Mouse (Mus musculus) small intestine, adult 2 months (tissue): ENCODE data around the gene Brf1. TPM values are rescaled to one million over a fixed set of nuclear protein-coding genes. Genes with fewer than 3 reads are reported as not detected.

Experiments used
- H3K27ac ChIP-seq: fragments of 200-500 bp; 2 replicates; pipeline ENCODE4 v1.5.1; 2012; ENCODE audit warnings: low read depth, low read length, control low read depth, inconsistent platforms; ENCODE audit not compliant: insufficient read depth
- H3K27me3 ChIP-seq: fragments of 200-500 bp; 2 replicates; pipeline ENCODE4 v1.6.1; 2012; ENCODE audit warnings: mild to moderate bottlenecking, moderate library complexity, low read length, inconsistent platforms; ENCODE audit not compliant: control insufficient read depth, insufficient read depth
- H3K36me3 ChIP-seq: fragments of 200-500 bp; 2 replicates; pipeline ENCODE4 v1.6.1; 2012; ENCODE audit warnings: mild to moderate bottlenecking, low read length, control low read depth, inconsistent platforms; ENCODE audit not compliant: control insufficient read depth, insufficient read depth
- H3K4me1 ChIP-seq: fragments of 200-500 bp; 2 replicates; pipeline ENCODE4 v1.6.1; 2012; ENCODE audit warnings: low read length, inconsistent platforms, mixed read lengths; ENCODE audit not compliant: control insufficient read depth, insufficient read depth, insufficient read length
- H3K4me3 ChIP-seq: fragments of 200-500 bp; 2 replicates; pipeline ENCODE4 v1.5.1; 2012; ENCODE audit warnings: low read depth, mild to moderate bottlenecking, control low read depth, inconsistent platforms, low read length, moderate library complexity
- CTCF ChIP-seq: fragments of 200-500 bp; IDR thresholded peaks from 2 replicates; pipeline ENCODE4 v1.5.1; 2012; ENCODE audit warnings: low read depth, mild to moderate bottlenecking, control low read depth, inconsistent platforms, low read length, moderate library complexity, mixed read lengths; ENCODE audit not compliant: insufficient replicate concordance, insufficient read length; ENCODE audit errors: extremely low read depth
- POLR2A ChIP-seq: fragments of 200-500 bp; IDR thresholded peaks from 2 replicates; pipeline ENCODE4 v1.6.1; 2012; ENCODE audit warnings: low read depth, mild to moderate bottlenecking, control low read depth, inconsistent platforms, low read length, moderate library complexity
- WGBS: fragments of 180-500 bp; shearing (Covaris S2); methylation state at CpG from one replicate; pipeline ENCODE4 v1.1.7; 2018; 5-methylcytosine and 5-hydroxymethylcytosine counted together
- polyA plus RNA-seq: library from polyadenylated mRNA; depleted of rRNA; stranded (reverse); fragments of >200 nt; gene quantifications from 2 replicates; pipeline ENCODE4 v1.2.3, GENCODE M21; 2012

The Brf1 gene
- polyA plus RNA-seq, 1 experiment = 95.6 TPM

DNA sequence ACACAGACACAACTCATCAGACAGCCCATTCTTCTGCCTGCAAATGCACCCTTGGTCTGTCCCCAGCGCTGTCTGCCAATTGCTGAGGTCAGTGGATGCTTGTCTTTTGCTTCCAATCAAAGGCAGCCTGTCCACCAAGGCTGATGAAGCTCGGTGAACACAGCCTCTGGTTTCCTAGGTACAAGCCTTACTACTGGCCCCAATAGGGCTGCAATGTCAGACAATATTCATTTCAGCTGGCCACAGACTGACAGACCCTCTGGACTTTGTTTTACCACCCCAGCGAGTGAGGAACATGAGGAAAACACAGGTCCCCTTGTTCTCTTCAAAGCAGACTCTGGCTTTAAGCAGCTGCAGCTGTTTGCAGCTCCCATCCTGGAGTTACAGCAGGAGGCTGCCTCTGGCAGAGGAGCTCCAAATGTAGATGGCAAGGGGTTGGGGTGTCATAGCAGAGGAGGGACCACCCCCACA is 12.6 kb upstream of the Brf1 start:
- TF ChIP-seq POLR2A (no peak), CTCF (no peak)
- Histone ChIP-seq H3K27me3 (no peaks in the 10 kb centered on the region), H3K36me3 (no peaks in the 10 kb centered on the region), H3K4me3 (no peak overlapping the region), H3K27ac (peak overlapping the region; percentile 37), H3K4me1 (peaks cover 26% of the 10 kb centered on the region)
- WGBS = 51% methylated on average over 3 of the region's 3 CpGs

DNA sequence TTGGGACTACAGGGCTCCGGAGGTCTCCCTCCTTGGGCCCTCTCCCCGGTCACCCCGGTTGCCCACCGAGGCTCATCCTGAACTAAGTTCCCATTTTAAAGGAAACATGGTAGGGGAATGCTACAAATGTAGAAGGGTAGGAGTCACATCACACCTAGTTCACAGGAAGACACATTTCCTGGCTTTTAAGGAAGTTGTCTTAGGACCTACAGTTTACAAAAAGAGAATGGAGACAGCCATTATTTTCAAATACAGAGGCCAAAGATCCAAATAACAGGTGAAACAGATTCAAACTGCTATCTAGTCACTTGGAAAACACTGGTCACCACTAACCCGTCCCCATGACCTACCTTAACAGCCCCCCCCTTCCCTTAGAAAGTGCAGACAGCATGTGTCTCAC is 11.9 kb upstream of the Brf1 start:
- H3K4me3 ChIP-seq = no peak overlapping the region

DNA sequence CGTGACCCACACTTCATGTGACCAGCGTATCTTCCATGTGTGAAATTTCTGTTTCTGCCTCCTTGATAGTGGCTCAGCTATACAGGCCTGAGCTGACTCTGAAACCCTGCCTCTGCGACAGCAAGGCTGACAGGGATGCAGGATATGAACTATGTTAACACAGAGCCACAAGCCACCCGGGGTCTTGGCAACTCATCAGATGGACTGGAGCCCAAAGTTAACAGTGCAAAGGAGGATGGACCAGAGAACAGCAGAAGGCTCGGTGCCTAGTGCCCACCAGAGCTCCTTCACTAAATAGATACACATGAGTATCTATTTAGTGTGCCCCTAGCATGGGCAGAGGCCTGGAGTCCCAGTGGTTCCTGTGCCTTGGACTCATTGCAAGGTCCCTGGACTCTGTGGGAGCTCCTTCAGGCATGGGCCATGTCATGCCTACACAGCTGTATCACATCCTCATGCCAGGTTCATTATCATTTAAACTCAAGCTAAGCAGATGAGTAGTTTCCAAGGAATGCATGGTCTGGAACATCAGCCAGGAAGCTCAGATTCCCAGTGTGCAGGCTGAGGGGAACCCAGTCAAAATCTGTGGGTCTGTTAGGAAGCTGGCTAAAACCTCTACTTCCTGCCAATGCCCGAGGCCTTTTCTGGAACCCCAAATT is 11.3 kb upstream of the Brf1 start:
- no peaks in the 10 kb centered on the region for H3K36me3 ChIP-seq
- no peaks in the 10 kb centered on the region for H3K27me3 ChIP-seq
- no peak overlapping the region; the same call in 1 of the 2 replicates for H3K27ac ChIP-seq
- no peak for TF ChIP-seq CTCF
- no peak for TF ChIP-seq POLR2A
- H3K4me1 ChIP-seq = peaks cover 16% of the 10 kb centered on the region
- 78% methylated on average over 6 of the region's 6 CpGs for WGBS
- H3K4me3 ChIP-seq = no peak overlapping the region

More for the DNA sequence above, 11.9 kb upstream of the Brf1 start:
- Histone ChIP-seq H3K4me1 (peaks cover 20% of the 10 kb centered on the region), H3K36me3 (no peaks in the 10 kb centered on the region), H3K27ac (no peak overlapping the region; the same call in 1 of the 2 replicates), H3K27me3 (no peaks in the 10 kb centered on the region)
- WGBS = 76% methylated on average over 5 of the region's 5 CpGs
- no peak for TF ChIP-seq POLR2A
- TF ChIP-seq CTCF = no peak

DNA sequence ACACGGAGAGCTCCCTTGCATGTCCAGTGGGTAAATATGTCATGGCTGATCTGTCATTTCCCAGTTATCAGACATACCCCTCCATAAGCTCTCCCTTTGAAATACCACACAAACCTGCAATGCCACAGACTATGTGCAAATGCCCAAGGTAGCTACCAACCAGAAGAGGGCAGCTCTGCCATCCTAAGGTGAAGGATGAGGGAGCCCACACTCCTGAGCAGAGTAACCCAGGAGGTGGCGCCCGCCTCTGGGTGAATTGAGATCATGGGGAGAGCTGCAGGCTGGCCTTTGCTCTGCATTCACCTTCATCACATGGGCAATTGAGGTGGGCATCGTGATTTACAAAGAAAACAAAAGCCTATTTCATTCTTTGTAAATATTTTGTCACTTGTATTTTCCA is 4.5 kb upstream of the Brf1 start:
- H3K36me3 ChIP-seq = no peaks in the 10 kb centered on the region
- no peak overlapping the region for H3K4me3 ChIP-seq
- WGBS = 10% methylated on average over 4 of the region's 4 CpGs
- no peak overlapping the region for H3K27ac ChIP-seq
- H3K27me3 ChIP-seq = no peaks in the 10 kb centered on the region
- H3K4me1 ChIP-seq = no peaks in the 10 kb centered on the region
- TF ChIP-seq POLR2A (no peak), CTCF (peak; percentile 67; the same call in 1 of the 2 replicates)

DNA sequence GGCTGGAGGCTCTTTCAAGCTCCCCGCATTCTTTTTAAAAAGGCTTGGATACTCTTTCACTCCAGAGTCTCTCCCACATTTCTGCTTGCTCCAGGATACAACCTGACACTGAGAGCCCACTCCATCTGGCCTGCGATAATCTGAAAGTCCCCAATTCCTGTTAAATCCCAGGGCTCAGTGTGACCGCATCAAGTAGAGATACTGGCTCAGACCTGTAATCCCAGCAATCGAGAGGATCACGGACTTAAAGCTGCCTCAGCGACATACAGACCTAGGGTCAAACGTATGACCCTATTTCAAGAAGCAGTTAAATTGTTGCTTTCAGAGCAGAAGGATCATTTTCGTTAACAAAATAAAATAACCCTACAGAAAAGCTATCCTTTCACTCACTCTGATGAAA is 3.5 kb upstream of the Brf1 start:
- no peak for TF ChIP-seq CTCF
- no peak for TF ChIP-seq POLR2A
- Histone ChIP-seq H3K27me3 (no peaks in the 10 kb centered on the region), H3K36me3 (no peaks in the 10 kb centered on the region), H3K27ac (no peak overlapping the region), H3K4me1 (peaks cover 1% of the 10 kb centered on the region; the same call in 1 of the 2 replicates), H3K4me3 (no peak overlapping the region)
- WGBS = 89% methylated on average over 8 of the region's 8 CpGs

DNA sequence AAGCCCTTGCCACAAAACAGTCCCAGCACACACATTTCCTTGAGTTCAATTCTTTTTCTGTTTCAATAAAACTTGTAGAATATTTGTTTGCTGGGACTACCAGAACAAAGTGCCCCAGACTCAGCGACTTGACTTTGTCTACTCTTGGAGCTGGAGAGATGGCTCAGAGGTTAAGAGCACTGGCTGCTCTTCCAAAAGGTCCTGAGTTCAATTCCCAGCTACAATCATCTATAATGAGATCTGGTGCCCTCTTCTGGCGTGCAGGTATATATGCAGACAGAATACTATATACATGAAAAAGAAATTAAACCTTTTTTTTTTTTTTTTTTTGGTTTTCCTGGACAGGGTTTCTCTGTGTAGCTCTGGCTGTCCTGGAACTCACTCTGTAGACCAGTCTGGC is 2.2 kb upstream of the Brf1 start:
- Histone ChIP-seq H3K27ac (no peak overlapping the region), H3K27me3 (no peaks in the 10 kb centered on the region), H3K4me3 (no peak overlapping the region), H3K4me1 (peaks cover 1% of the 10 kb centered on the region; the same call in 1 of the 2 replicates), H3K36me3 (no peaks in the 10 kb centered on the region)
- TF ChIP-seq POLR2A (no peak), CTCF (no peak)
- 51% methylated on average over 2 of the region's 2 CpGs for whole genome bisulfite sequencing

DNA sequence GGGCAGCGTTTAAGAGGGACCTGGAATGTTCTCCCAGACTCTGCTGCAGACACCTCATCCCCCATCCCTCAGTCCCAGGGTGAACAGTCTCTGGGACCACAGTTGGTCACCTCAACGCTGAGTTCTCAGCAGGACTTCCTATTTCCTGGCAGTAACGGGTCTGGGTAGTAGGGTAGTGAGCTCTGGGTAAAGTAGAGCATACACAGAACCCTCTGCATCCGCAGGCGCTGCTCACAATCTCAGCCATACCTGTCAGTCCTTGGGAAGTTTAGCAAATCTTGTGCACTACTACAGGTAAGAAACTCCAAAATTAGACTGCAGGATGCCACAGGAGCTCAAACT is 600 bp upstream of the Brf1 start:
- peaks cover 1% of the 10 kb centered on the region; the same call in 1 of the 2 replicates for H3K4me1 ChIP-seq
- no peaks in the 10 kb centered on the region for H3K36me3 ChIP-seq
- 2% methylated on average over 5 of the region's 5 CpGs for WGBS
- no peaks in the 10 kb centered on the region for H3K27me3 ChIP-seq
- peak overlapping the region; percentile 43 for H3K27ac ChIP-seq
- H3K4me3 ChIP-seq = peak overlapping the region; percentile 63
- no peak for TF ChIP-seq CTCF
